9 mouse cellular contexts compared by ENCODE assay signal in the genomic region with DNA sequence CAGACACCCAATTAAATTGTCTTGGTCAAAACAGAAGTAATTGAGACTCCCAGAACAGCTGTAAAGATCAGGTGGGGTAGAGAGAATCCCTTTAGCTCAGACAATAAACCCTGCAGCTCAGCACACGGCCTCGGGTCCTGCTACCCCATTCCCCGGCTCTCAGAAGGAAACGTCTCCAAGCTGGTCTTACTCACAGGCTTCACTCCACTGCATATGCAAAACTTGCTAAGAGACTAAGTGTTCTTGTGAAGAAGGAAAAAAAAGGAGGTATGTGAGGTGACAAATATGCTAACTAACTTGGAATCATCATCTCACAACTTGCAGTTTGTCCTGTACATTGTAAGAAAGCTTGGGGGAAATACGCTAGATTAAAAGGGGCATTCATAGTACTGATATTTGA.
DNase-seq lines count a peak whose midpoint lies in the region; ATAC-seq and TF ChIP-seq lines count a peak whose summit lies in the region.
"Had no signal": no experiment of that assay in that cellular context is flagged by ENCODE, and none has a peak within 500 bp of the region (broad histone marks: within the 10 kb centered on the region; RNA-seq: fewer than 3 reads in every experiment).

No protein-coding gene starts in this region.

- 0 out of 2 replicates have a peak overlapping the region, but pooled peaks have one; percentile 42 for H3K4me2 ChIP-seq in forebrain, postnatal 0 days (ENCODE audit: low read depth)
- H3K4me2 ChIP-seq in forebrain, embryonic 15.5 days (replicated peaks), result no peak overlapping the region
- H3K4me2 ChIP-seq in liver, embryonic 12.5 days, result peak overlapping the region; percentile 67
- no peak overlapping the region for H3K4me2 ChIP-seq in liver, embryonic 11.5 days
- no peak overlapping the region; the same call in 1 of the 2 replicates for H3K4me2 ChIP-seq in neural tube, embryonic 14.5 days (ENCODE audit: low read depth, low read length)

- H3K4me1 ChIP-seq in forebrain, postnatal 0 days (ENCODE audit: insufficient read depth), result no peaks in the 10 kb centered on the region
- H3K4me1 ChIP-seq in forebrain, embryonic 15.5 days, result peaks cover 10% of the 10 kb centered on the region
- peaks cover 12% of the 10 kb centered on the region for H3K4me1 ChIP-seq in liver, embryonic 12.5 days
- H3K4me1 ChIP-seq in liver, embryonic 11.5 days (replicated peaks; ENCODE audit: control insufficient read depth, insufficient read depth, low read length), result peaks cover 7% of the 10 kb centered on the region
- H3K4me1 ChIP-seq in cortical plate, adult 2 months (ENCODE audit: control insufficient read depth, insufficient read depth, low read length), result peaks cover 1% of the 10 kb centered on the region; the same call in 1 of the 2 replicates
- H3K4me1 ChIP-seq in neural tube, embryonic 14.5 days (ENCODE audit: control insufficient read depth, insufficient read depth, low read length), result no peaks in the 10 kb centered on the region

- no peaks in the 10 kb centered on the region for H3K36me3 ChIP-seq in forebrain, postnatal 0 days (ENCODE audit: insufficient read depth)
- H3K36me3 ChIP-seq in forebrain, embryonic 15.5 days, result no peaks in the 10 kb centered on the region
- H3K36me3 ChIP-seq in liver, embryonic 12.5 days, result no peaks in the 10 kb centered on the region
- no peaks in the 10 kb centered on the region for H3K36me3 ChIP-seq in liver, embryonic 11.5 days (ENCODE audit: control insufficient read depth, insufficient read depth, low read length)
- H3K36me3 ChIP-seq in neural tube, embryonic 14.5 days (ENCODE audit: control insufficient read depth, insufficient read depth, low read length), result no peaks in the 10 kb centered on the region
- H3K36me3 ChIP-seq: limb, embryonic 13.5 days had no signal

- no peak for TF ChIP-seq CTCF in forebrain, postnatal 0 days (IDR thresholded peaks at IDR 0.05; ENCODE audit: low read depth)
- TF ChIP-seq CTCF in cortical plate, adult 2 months (IDR thresholded peaks at IDR 0.05; ENCODE audit: extremely low read depth, insufficient read depth, low read length), result no peak

- H3K27ac ChIP-seq in forebrain, postnatal 0 days (ENCODE audit: low read depth, low read length), result peak overlapping the region; percentile 57
- H3K27ac ChIP-seq in forebrain, embryonic 15.5 days (replicated peaks), result no peak overlapping the region
- H3K27ac ChIP-seq in liver, embryonic 12.5 days, result no peak overlapping the region
- H3K27ac ChIP-seq in liver, embryonic 11.5 days (ENCODE audit: low read depth, low read length), result no peak overlapping the region
- H3K27ac ChIP-seq in cortical plate, adult 2 months (ENCODE audit: insufficient read depth, low read length), result 0 out of 2 replicates have a peak overlapping the region, but pooled peaks have one; percentile 42
- no peak overlapping the region for H3K27ac ChIP-seq in neural tube, embryonic 14.5 days (ENCODE audit: low read depth, low read length)

- ATAC-seq in forebrain, postnatal 0 days, result no peak
- ATAC-seq in forebrain, embryonic 15.5 days (replicated peaks), result no peak
- ATAC-seq in liver, embryonic 12.5 days, result no peak
- ATAC-seq in liver, embryonic 11.5 days (replicated peaks; ENCODE audit: low FRiP score), result no peak
- ATAC-seq in neural tube, embryonic 14.5 days (ENCODE audit: low read depth), result 0 out of 2 replicates have a peak, but pooled peaks have one; percentile 56

- TF ChIP-seq POLR2A in cortical plate, adult 2 months (IDR thresholded peaks at IDR 0.05; ENCODE audit: extremely low read depth, insufficient read depth, low read length), result no peak

- no peak overlapping the region for H3K4me3 ChIP-seq in forebrain, postnatal 0 days (ENCODE audit: low read depth, low read length)
- no peak overlapping the region for H3K4me3 ChIP-seq in forebrain, embryonic 15.5 days
- no peak overlapping the region for H3K4me3 ChIP-seq in liver, embryonic 12.5 days
- no peak overlapping the region for H3K4me3 ChIP-seq in liver, embryonic 11.5 days (ENCODE audit: low read depth, low read length)
- no peak overlapping the region for H3K4me3 ChIP-seq in cortical plate, adult 2 months (ENCODE audit: insufficient read depth, low read length)
- H3K4me3 ChIP-seq in neural tube, embryonic 14.5 days (ENCODE audit: low read depth, low read length), result 0 out of 2 replicates have a peak overlapping the region, but pooled peaks have one; percentile 12

- H3K9me3 ChIP-seq in forebrain, postnatal 0 days (ENCODE audit: low read length), result no peaks in the 10 kb centered on the region
- H3K9me3 ChIP-seq in forebrain, embryonic 15.5 days, result no peaks in the 10 kb centered on the region
- peaks cover 10% of the 10 kb centered on the region; the same call in 1 of the 2 replicates for H3K9me3 ChIP-seq in liver, embryonic 12.5 days (replicated peaks)
- H3K9me3 ChIP-seq in liver, embryonic 11.5 days (ENCODE audit: control insufficient read depth, low read length), result no peaks in the 10 kb centered on the region
- no peaks in the 10 kb centered on the region for H3K9me3 ChIP-seq in neural tube, embryonic 14.5 days (ENCODE audit: control insufficient read depth, low read length)
- H3K9me3 ChIP-seq: limb, embryonic 13.5 days had no signal

- 0 out of 2 replicates have a peak overlapping the region, but pooled peaks have one; percentile 10 for H3K9ac ChIP-seq in forebrain, postnatal 0 days
- H3K9ac ChIP-seq in forebrain, embryonic 15.5 days (replicated peaks), result no peak overlapping the region
- no peak overlapping the region for H3K9ac ChIP-seq in liver, embryonic 12.5 days
- no peak overlapping the region for H3K9ac ChIP-seq in liver, embryonic 11.5 days (ENCODE audit: low read depth, low read length)
- H3K9ac ChIP-seq in neural tube, embryonic 14.5 days (replicated peaks; ENCODE audit: low read depth, low read length), result no peak overlapping the region

- DNase-seq in forebrain, postnatal 0 days, result no peak
- DNase-seq in liver, embryonic 11.5 days (ENCODE audit: low spot score), result no peak
- no peak for DNase-seq in B cell, adult 2 months
- no peak for DNase-seq in urinary bladder, postnatal 4 days (ENCODE audit: low spot score in 2 of 2)

- no peaks in the 10 kb centered on the region for H3K27me3 ChIP-seq in forebrain, postnatal 0 days (ENCODE audit: insufficient read depth, low read length)
- no peaks in the 10 kb centered on the region for H3K27me3 ChIP-seq in forebrain, embryonic 15.5 days
- H3K27me3 ChIP-seq in liver, embryonic 12.5 days (replicated peaks), result no peaks in the 10 kb centered on the region
- no peaks in the 10 kb centered on the region for H3K27me3 ChIP-seq in liver, embryonic 11.5 days (replicated peaks; ENCODE audit: control insufficient read depth, insufficient read depth, low read length)
- H3K27me3 ChIP-seq in neural tube, embryonic 14.5 days (ENCODE audit: control insufficient read depth, insufficient read depth, low read length), result no peaks in the 10 kb centered on the region
- H3K27me3 ChIP-seq: limb, embryonic 13.5 days had no signal

- WGBS in forebrain, postnatal 0 days, result 52% methylated on average over 5 of the region's 5 CpGs
- WGBS in forebrain, embryonic 15.5 days, result 53% methylated on average over 5 of the region's 5 CpGs
- WGBS in liver, embryonic 12.5 days (ENCODE audit: insufficient replicate concordance), result 64% methylated on average over 5 of the region's 5 CpGs
- WGBS in liver, embryonic 11.5 days, result 64% methylated on average over 5 of the region's 5 CpGs
- WGBS in neural tube, embryonic 14.5 days, result 54% methylated on average over 5 of the region's 5 CpGs

Comparison
In these comparisons a context has a peak if more than half of its experiments do, and no peak if none do; other contexts are left out.
1. H3K27ac ChIP-seq: peak in forebrain, postnatal 0 days (single experiment) and cortical plate, adult 2 months (single experiment); none in forebrain, embryonic 15.5 days (single experiment), liver, embryonic 12.5 days (single experiment), liver, embryonic 11.5 days (single experiment) and neural tube, embryonic 14.5 days (single experiment).
2. H3K4me2 ChIP-seq: peak in forebrain, postnatal 0 days (single experiment) and liver, embryonic 12.5 days (single experiment); none in forebrain, embryonic 15.5 days (single experiment), liver, embryonic 11.5 days (single experiment) and neural tube, embryonic 14.5 days (single experiment).